Mouse (Mus musculus): ENCODE results near the gene 4930469K13Rik.

4930469K13Rik gene

GRCm38 (mm10) chr11:34034008-34034505 lies 64.3 kb downstream of the 4930469K13Rik start:
- DNase-seq, result no peak

GRCm38 (mm10) chr11:34031015-34031805 lies 67.1 kb downstream of the 4930469K13Rik start:
- peak; percentile 9 for DNase-seq

DNA sequence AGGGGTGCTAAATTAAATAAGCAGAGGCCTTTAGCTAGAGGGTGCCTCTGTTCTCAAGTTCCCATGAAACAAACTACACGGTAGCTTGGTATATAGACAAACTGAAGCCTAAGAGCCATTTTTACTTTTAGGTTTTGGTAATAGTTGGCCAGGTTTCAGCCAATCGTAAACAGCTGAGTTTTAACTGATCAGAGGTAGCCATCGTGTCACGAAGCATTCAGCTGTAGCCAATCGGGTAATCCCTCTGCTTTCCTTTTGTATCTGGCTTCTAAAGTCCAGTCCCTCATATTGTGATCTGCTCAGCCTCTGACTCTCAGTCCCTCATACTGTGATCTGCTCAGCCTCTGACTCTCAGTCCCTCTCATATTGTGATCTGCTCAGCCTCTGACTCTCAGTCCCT lies 68.7 kb downstream of the 4930469K13Rik start:
- no peak for DNase-seq

- no peak for DNase-seq
Measured at GRCm38 (mm10) chr11:34025091-34025490, 73.3 kb downstream of the 4930469K13Rik start.

- DNase-seq, result no peak
Measured at GRCm38 (mm10) chr11:34012007-34012652, 86.2 kb downstream of the 4930469K13Rik start.

GRCm38 (mm10) chr11:34010859-34011172 lies 87.5 kb downstream of the 4930469K13Rik start:
- no peak for DNase-seq

- DNase-seq, result no peak
Measured at GRCm38 (mm10) chr11:34010133-34010858, 88.1 kb downstream of the 4930469K13Rik start.

DNA sequence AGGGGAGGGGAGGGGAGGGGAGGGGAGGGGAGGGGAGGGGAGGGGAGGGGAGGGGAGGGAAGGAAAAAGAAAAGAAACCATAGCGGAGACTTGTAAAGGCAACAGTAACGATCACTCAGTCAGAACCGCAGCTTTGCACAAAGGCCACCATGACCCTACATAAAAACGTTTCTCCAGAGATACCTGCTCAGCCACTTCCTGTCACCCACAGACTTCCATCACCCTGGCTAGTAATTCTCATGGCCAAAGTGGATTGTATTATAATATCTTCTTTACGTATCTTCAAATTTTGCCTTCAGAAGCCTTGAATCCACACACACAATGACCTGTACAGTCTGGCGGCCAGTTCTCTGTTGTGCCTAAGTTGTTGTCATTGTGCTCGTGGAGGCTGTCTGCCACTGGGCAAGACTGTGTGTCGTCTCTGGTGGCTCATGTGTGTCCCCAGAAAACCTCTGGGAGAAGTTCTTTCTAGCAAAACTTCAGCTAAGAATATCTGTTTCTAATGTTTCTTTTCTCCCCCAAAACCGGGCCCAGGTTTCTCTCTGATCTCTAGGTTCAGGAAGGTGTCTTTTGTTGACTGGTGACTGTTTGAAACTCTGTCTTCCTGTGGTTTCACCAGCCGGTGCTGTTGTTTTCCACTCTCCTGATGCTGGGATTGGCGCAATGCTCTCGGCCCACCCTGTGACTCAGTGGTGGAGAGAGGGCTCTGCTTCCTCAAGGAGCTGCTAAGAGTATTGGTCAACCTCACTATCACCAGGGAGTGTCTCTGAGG lies 88.9 kb downstream of the 4930469K13Rik start:
- no peak for DNase-seq

DNA sequence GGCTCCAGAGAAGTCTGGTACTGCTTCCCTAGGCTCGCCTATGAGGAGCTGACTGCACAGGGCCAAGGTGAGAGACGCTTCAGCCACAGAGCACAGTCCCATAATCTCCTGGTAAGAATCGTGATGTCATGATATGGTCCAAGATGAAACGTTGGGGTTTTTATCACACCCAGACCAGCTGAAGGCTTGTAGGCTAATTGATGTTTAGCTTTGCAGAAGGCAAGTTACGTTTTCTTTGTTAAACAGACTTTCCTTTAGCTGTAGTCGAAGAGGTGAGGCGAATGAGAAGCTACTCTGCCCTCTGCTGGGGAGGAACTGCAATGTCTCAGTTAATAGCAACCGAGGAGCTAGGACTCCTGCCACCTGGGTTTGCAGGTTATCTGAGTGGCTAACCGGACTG lies 89.7 kb downstream of the 4930469K13Rik start:
- DNase-seq, result peak; percentile 13

DNA sequence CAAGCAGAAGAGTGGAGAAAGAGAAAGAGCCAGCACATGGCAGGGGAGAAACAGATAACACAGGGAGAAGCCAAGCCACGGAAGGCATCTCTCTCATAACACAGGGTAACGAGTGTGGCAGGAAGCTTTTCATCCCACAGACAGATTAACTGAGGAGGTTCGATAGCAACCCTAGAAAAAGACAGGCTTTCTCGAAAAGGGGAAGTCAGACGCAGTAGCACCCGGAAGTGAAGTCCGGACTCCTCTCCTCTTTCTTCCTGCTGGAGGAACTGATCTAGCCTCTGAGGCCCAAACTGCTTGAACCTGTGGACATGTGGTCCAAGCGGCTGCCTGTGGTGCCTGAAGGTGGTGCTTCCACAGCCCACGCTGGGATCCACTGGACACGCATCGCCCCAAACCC lies 90.1 kb downstream of the 4930469K13Rik start:
- DNase-seq, result no peak

DNA sequence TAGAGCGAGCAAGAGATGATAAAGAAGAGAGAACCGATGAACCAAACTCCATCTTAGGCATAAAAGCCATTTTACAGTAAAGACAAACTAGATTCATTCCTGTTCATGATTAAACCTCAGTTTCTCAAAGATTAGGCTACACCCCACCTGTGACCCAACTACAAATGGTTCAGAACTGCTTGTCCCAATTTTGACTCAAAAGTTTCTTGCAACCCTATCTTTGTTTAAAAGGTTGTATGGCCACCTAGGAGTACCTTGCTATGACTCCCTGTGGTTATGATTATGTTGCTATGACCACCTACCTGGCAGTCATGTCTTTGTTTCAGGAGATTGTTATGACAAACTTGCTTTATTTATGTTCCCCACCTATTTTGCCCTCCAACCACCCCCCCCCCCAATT lies 90.7 kb downstream of the 4930469K13Rik start:
- DNase-seq, result no peak

GRCm38 (mm10) chr11:34002593-34002965 lies 95.8 kb downstream of the 4930469K13Rik start:
- DNase-seq, result no peak

GRCm38 (mm10) chr11:34001938-34002592 lies 96.3 kb downstream of the 4930469K13Rik start:
- no peak for DNase-seq

DNA sequence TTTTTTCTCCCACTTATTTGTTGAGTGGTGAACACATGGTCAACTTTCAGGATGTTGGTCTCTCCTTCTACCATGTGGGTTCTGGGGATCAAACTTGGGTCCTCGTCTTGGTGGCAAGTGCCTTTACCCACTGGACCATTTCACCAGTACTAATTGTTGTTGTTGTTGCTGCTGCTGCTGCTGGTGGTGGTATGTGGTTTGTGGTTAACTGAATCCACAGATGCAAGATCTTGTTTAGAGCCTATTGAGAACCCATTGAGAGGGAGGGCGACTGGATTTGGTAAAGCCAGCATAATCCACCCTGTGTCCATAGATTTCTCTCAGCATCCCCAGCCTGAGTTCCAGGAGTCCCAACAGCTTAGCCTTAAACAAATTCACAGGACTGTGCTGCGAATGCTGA lies 97.9 kb downstream of the 4930469K13Rik start:
- no peak for DNase-seq

DNA sequence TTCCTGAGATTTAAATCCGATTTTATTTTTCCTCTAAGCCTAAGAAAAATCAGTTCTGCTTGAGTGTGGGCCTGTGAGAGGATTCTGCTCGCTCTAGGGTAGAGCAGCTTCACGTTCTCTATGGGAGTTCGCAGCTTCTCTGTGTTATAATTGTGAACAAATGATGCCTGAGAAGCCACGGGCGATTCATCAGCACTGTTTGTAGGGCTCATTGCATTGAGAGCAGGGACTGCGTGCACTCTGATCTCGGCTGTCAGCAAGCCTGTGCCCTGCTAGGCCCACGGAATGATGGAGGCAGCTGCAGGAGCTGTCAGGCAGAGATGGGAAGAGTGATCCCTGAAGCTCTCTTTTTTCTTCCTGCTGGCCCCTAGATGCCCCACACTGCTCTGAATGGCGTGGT lies 100.1 kb downstream of the 4930469K13Rik start:
- no peak for DNase-seq

- no peak for DNase-seq
Measured at GRCm38 (mm10) chr11:33993496-33993895, 104.9 kb downstream of the 4930469K13Rik start.

DNA sequence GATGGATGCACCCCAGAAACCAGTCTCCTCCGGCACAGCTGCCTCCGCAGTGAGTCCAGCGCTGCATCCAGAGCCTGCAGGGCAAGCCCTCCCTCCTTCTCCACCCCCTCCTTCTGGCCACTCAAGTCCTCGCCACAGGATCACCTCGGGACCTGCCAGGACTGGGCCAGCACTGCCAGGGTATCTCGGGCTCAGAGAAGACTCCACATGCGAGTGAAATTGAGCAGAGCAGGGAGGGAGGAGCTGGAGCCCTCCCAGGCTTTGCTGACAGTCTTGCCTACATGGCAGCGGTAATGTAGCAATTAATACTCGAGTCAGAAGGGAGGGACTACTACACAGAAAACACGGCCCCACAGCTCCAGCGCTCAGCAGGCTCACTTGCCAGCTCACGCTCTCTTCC lies 105.4 kb downstream of the 4930469K13Rik start, which contains the start of gene Kcnip1:
Kcnip1 (minus strand) TSS at position 215 of the 400 bp plus-strand sequence.
- no peak for DNase-seq

DNA sequence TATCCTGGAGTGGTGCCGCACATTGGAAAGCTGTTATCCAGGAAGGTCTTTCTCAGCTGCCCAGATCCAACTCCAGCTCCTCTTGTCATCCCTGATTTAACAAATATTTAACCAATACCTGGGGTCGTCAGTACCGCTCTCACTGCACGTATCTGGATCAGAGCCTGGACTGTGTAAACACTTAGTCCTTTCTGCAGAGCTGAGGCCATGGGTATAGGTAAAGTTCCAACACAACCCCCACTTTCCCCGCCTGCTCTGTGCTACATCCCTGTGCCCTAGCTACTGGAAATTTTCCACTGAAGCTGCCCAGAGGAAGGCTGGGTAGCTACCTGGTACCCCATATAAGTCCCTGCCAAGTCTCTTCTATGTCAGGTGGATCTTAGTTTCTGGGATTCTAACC lies 108.4 kb downstream of the 4930469K13Rik start:
- no peak for DNase-seq

DNA sequence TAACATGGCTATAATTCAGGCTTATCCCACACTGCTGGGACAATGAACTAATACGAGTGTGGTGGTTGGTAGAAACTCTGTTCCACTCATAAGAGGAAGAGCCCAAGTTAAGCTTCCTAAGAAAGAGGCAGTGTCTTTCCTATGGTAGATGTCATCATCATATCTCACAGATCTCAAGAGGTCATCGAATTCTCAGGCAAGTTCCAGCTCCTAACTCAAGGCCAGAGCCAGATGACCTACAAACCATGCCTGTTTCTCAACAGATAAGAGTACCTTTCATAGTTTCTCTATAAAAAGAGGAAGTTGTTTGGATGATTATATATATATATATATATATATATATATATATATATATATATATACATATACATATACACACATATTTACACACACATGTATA lies 111.8 kb downstream of the 4930469K13Rik start:
- DNase-seq, result no peak

DNA sequence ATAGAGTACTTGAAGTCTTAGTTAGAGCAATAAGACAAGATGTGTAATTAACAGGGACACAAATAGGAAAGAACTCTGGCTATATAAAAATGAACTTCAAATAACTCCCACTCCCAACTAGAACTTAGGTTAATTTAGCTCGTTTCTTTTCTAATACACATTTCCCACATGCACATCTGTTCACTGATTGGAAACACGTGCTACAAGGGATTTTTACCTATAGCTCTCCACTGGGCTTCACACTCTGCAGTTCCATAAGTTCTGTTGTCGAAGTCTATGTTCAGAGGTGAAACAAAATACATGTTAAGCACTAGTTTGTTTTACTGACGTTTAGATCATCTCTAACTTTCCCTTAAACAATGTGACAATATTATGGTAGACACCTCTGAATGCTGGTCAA lies 118.2 kb downstream of the 4930469K13Rik start:
- no peak for DNase-seq

DNA sequence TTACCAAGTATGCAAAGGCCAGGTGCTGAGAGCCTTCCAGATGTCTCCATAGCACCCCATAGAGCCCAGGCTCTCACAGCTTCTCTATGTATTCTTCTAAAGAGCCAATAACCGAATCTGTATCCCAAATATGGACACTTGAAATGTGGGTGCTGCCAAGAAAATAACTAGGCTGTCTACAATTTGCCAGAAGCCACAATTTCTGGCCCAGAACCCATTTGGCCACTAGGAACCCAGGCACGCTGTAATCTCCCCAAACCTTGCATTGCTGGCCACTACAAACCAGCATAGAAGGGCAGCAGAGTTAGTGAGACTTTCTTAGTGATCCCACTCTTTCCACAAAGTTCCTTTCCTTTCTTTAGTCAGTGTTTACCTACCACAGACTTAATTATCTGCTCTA lies 123.2 kb downstream of the 4930469K13Rik start:
- no peak for DNase-seq

GRCm38 (mm10) chr11:33974341-33975040 lies 123.9 kb downstream of the 4930469K13Rik start:
- no peak for DNase-seq
